Mouse (Mus musculus): Measurements from ENCODE around the gene Slc25a19. TPM values are rescaled to one million over a fixed set of nuclear protein-coding genes. Genes with fewer than 3 reads are reported as not detected.

The Slc25a19 gene
- polyA plus RNA-seq, 1 experiment from 2014 or later = 56.1 TPM

DNA sequence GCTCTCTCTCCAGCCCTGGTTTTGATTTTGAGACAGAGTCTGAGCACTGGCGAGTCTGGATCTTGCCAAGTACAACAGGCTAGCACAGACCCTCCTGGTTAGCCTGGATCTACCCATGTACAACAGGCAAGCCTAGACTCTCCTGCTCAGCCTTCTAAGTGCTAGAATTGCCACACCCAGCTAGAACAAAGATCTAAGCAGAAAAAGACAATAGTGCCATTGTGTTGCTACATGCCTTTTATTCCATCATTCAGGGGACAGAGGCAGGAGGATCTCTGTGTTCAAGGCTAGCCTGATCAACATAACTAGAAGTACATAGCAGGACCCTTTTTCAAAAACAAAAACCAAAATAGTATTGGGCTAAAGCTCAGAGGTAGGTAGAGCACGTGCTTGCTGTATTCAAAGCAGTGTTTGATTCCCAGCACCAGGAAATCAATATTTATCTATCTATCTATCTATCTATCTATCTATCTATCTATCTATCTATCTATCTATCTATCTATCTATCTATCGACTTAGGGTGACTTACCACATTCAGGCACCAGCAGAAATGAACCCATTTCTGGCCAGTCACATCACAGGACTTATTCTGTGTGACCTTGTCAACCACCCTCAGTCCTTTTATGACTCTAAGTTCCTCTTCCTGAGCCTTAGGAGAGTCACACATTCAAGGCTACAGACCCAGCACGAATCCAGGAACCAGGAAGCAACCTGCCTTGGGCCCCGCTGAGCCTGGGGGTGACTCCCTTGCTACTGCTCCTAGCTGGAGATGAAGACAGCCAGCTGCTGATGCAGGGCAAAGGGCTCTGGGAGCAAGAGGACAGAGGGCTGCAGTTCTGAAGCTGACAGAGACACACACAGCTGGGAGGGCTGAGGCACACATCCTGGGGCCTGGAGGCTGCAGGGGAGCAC is 10.7 kb upstream of the Slc25a19 start:
- 84% methylated on average over 5 of the region's 5 CpGs for WGBS

GRCm38 (mm10) chr11:115636960-115637359 is 8.9 kb upstream of the Slc25a19 start:
- no peak for ATAC-seq (replicated peaks)
- Histone ChIP-seq H3K4me3 (no peak overlapping the region), H3K27ac (replicated peaks) (no peak overlapping the region), H3K4me1 (no peaks in the 10 kb centered on the region), H3K36me3 (no peaks in the 10 kb centered on the region), H3K9me3 (no peaks in the 10 kb centered on the region), H3K27me3 (no peaks in the 10 kb centered on the region), H3K4me2 (replicated peaks) (no peak overlapping the region), H3K9ac (replicated peaks) (no peak overlapping the region)
- WGBS = 78% methylated on average over 3 of the region's 3 CpGs

More for the DNA sequence above, 10.7 kb upstream of the Slc25a19 start:
- Histone ChIP-seq H3K27me3 (no peaks in the 10 kb centered on the region), H3K9me3 (no peaks in the 10 kb centered on the region), H3K4me2 (replicated peaks) (no peak overlapping the region), H3K9ac (replicated peaks) (no peak overlapping the region), H3K27ac (replicated peaks) (no peak overlapping the region), H3K4me1 (no peaks in the 10 kb centered on the region), H3K4me3 (no peak overlapping the region), H3K36me3 (peaks cover 3% of the 10 kb centered on the region; the same call in 1 of the 2 replicates)
- no peak for ATAC-seq (replicated peaks)

GRCm38 (mm10) chr11:115635484-115635883 is 7.4 kb upstream of the Slc25a19 start:
- H3K9ac ChIP-seq (replicated peaks) = no peak overlapping the region

GRCm38 (mm10) chr11:115635041-115635440 is 6.9 kb upstream of the Slc25a19 start:
- no peak for ATAC-seq (replicated peaks)
- no peak overlapping the region for H3K27ac ChIP-seq (replicated peaks)
- no peaks in the 10 kb centered on the region for H3K4me1 ChIP-seq
- no peak overlapping the region for H3K4me3 ChIP-seq
- no peaks in the 10 kb centered on the region for H3K27me3 ChIP-seq
- H3K9ac ChIP-seq (replicated peaks) = no peak overlapping the region
- no peaks in the 10 kb centered on the region for H3K9me3 ChIP-seq
- H3K4me2 ChIP-seq (replicated peaks) = no peak overlapping the region
- H3K36me3 ChIP-seq = no peaks in the 10 kb centered on the region
- WGBS = 88% methylated on average over 8 of the region's 8 CpGs

More at GRCm38 (mm10) chr11:115635484-115635883, 7.4 kb upstream of the Slc25a19 start:
- H3K36me3 ChIP-seq = no peaks in the 10 kb centered on the region
- H3K27me3 ChIP-seq = no peaks in the 10 kb centered on the region
- no peak overlapping the region for H3K4me2 ChIP-seq (replicated peaks)
- no peak overlapping the region for H3K27ac ChIP-seq (replicated peaks)
- no peaks in the 10 kb centered on the region for H3K9me3 ChIP-seq
- H3K4me3 ChIP-seq = no peak overlapping the region
- H3K4me1 ChIP-seq = no peaks in the 10 kb centered on the region
- no peak for ATAC-seq (replicated peaks)
- WGBS = 73% methylated on average over 8 of the region's 8 CpGs

GRCm38 (mm10) chr11:115634109-115634508 is 6.0 kb upstream of the Slc25a19 start:
- H3K4me3 ChIP-seq = no peak overlapping the region
- WGBS = 95% methylated on average over 4 of the region's 4 CpGs
- H3K36me3 ChIP-seq = no peaks in the 10 kb centered on the region
- no peak for ATAC-seq (replicated peaks)
- no peaks in the 10 kb centered on the region for H3K4me1 ChIP-seq
- H3K27ac ChIP-seq (replicated peaks) = no peak overlapping the region
- H3K9me3 ChIP-seq = no peaks in the 10 kb centered on the region
- no peak overlapping the region for H3K9ac ChIP-seq (replicated peaks)
- no peak overlapping the region for H3K4me2 ChIP-seq (replicated peaks)
- H3K27me3 ChIP-seq = no peaks in the 10 kb centered on the region

DNA sequence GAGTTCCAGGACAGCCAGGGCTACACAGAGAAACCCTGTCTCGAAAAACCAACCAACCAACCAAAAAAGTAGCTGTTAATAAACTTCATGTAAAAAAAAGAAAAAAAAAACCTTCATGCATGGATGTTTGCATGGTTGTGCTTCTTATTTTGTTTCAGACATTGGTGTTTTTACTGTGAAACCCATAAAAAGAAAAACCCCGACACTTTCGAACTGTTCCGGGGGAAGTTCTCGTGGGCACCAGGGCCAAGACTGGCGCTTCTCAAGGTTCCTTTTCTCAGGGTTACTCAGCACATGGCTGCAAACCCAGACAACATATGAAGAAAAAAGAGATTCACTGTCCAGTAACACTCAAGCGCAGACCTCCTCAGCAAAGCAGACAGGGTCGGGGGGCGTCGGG is 4.8 kb upstream of the Slc25a19 start:
- no peak overlapping the region for H3K4me2 ChIP-seq (replicated peaks)
- no peak for ATAC-seq (replicated peaks)
- H3K4me1 ChIP-seq = peaks cover 5% of the 10 kb centered on the region; the same call in 1 of the 2 replicates
- no peaks in the 10 kb centered on the region for H3K36me3 ChIP-seq
- 86% methylated on average over 10 of the region's 10 CpGs for WGBS
- H3K9ac ChIP-seq (replicated peaks) = no peak overlapping the region
- no peak overlapping the region for H3K4me3 ChIP-seq
- H3K27ac ChIP-seq (replicated peaks) = no peak overlapping the region
- no peaks in the 10 kb centered on the region for H3K9me3 ChIP-seq
- H3K27me3 ChIP-seq = no peaks in the 10 kb centered on the region

GRCm38 (mm10) chr11:115632247-115632646 is 4.2 kb upstream of the Slc25a19 start:
- H3K9me3 ChIP-seq = no peaks in the 10 kb centered on the region
- ATAC-seq (replicated peaks) = no peak
- H3K27me3 ChIP-seq = no peaks in the 10 kb centered on the region
- H3K9ac ChIP-seq (replicated peaks) = no peak overlapping the region
- no peak overlapping the region for H3K4me3 ChIP-seq
- H3K4me1 ChIP-seq = peaks cover 10% of the 10 kb centered on the region
- H3K4me2 ChIP-seq (replicated peaks) = no peak overlapping the region
- no peaks in the 10 kb centered on the region for H3K36me3 ChIP-seq
- no peak overlapping the region for H3K27ac ChIP-seq (replicated peaks)
- WGBS = 76% methylated on average over 7 of the region's 7 CpGs

DNA sequence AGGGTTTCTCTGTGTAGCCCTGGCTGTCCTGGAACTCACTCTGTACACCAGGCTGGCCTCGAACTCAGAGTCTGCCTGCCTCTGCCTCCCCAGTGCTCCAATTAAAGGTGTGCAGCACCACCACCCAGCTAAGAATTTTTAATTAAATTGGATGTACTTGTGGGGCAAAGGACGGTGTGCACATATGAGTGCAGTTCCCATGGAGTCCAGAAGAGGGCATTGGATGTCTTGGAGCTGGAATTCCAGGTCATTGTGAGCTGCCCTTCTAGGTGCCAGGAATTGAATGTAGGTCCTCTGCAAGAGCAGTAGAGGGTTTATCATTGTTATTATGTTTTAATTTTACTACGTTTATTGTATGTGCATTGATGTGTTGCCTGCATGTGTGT is 3.4 kb upstream of the Slc25a19 start:
- no peak overlapping the region for H3K4me3 ChIP-seq
- H3K27ac ChIP-seq (replicated peaks) = no peak overlapping the region
- no peak overlapping the region for H3K4me2 ChIP-seq (replicated peaks)
- no peaks in the 10 kb centered on the region for H3K36me3 ChIP-seq
- 13% methylated on average over 3 of the region's 3 CpGs for WGBS
- no peak overlapping the region for H3K9ac ChIP-seq (replicated peaks)
- no peaks in the 10 kb centered on the region for H3K27me3 ChIP-seq
- no peak for ATAC-seq (replicated peaks)
- peaks cover 17% of the 10 kb centered on the region for H3K4me1 ChIP-seq
- no peaks in the 10 kb centered on the region for H3K9me3 ChIP-seq

DNA sequence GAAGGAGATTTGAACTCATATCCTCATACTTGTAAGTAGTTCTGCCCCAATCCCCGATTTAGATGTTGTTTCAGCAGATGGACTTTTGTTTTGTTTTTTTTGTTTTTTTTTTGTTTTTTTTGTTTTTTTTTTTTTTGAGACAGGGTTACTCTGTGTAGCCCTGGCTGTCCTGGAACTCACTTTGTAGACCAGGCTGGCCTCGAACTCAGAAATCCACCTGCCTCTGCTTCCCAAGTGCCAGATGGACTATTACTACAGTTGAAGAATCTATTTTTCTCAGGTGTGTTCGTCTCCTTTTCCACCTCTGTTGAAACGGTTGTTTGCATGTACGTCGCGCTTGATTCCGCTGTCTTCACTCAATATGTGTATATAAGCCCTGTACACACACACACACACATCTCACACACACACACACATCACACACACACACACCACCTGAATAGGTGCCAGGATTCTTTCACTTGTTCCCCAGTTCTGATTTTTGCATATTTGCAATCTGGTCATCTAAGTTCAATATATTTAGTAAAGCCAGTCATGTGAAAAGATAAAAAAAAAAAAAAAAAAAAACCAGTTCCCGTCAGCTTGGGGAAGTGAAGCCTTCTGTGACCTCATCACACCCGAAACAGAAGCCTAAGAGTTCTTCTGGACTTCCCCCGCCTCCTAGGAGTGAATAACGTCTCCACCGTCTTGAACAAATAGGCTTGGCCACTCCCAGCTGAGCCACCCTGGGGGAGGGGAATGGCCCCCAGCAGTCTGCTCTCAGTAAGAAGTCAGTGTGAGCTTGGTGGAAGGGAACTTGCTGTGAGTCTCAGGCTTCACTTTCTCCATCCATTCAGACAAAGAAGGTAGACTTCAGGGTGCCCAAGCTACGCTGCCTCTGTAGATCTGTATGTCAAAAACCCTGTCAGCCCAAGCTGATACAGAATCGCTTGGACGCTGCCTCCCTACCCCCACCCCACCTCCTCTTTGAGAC is 2.7 kb upstream of the Slc25a19 start:
- no peak overlapping the region for H3K9ac ChIP-seq (replicated peaks)

DNA sequence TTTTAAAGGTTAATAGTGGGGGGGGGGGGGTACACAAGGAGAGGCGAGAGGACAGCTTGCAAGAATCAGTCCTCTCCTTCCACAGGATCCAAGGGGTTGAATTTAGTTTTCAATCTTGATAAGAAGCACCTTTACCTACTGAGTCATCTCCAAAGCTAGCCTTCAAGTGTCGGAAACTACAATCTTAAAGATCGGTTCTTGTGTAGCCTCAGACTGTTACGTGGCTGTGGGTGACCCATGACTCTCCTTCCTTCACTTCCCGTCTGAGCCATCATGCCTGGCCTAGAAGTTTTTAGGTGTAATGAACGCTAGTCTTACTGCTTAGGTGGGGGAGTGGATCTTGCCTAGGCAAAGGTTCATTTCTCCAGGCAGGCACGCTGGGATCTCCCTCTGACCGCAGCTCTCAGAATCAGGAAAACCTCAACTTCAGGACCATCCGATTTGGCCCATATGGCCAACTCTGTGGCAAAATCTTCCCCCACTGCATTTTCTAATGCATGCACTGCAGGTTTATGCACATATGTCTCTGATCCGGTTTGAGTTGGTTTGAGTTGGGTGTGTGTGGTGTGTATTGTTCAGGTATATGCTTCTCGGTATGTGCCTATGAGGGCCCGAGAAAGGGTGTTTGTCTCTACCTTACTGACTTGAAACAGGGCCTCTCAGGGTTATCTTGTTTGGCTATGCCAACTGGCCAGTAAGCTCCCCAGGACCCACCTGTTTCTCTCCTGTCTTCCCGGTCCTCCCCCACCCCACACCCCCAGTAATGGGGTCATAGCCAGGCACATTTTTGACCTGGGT is 1.8 kb upstream of the Slc25a19 start:
- Histone ChIP-seq H3K4me1 (peaks cover 23% of the 10 kb centered on the region), H3K36me3 (no peaks in the 10 kb centered on the region), H3K27me3 (no peaks in the 10 kb centered on the region), H3K4me3 (no peak overlapping the region), H3K4me2 (replicated peaks) (no peak overlapping the region), H3K27ac (replicated peaks) (no peak overlapping the region), H3K9ac (replicated peaks) (no peak overlapping the region), H3K9me3 (no peaks in the 10 kb centered on the region)
- ATAC-seq (replicated peaks) = no peak
- 91% methylated on average over 13 of the region's 13 CpGs for WGBS

More for the DNA sequence above, 2.7 kb upstream of the Slc25a19 start:
- peaks cover 23% of the 10 kb centered on the region for H3K4me1 ChIP-seq
- 50% methylated on average over 16 of the region's 16 CpGs for WGBS
- no peak for ATAC-seq (replicated peaks)
- no peak overlapping the region for H3K4me2 ChIP-seq (replicated peaks)
- no peak overlapping the region for H3K27ac ChIP-seq (replicated peaks)
- no peaks in the 10 kb centered on the region for H3K9me3 ChIP-seq
- H3K36me3 ChIP-seq = no peaks in the 10 kb centered on the region
- no peak overlapping the region for H3K4me3 ChIP-seq
- H3K27me3 ChIP-seq = no peaks in the 10 kb centered on the region

- Histone ChIP-seq H3K4me1 (peaks cover 23% of the 10 kb centered on the region), H3K9ac (replicated peaks) (peak overlapping the region; percentile 19), H3K4me3 (peak overlapping the region; percentile 76), H3K9me3 (no peaks in the 10 kb centered on the region), H3K36me3 (no peaks in the 10 kb centered on the region), H3K4me2 (replicated peaks) (peak overlapping the region; percentile 71), H3K27ac (replicated peaks) (peak overlapping the region; percentile 46; the same call in 1 of the 2 replicates), H3K27me3 (no peaks in the 10 kb centered on the region)
- 52% methylated on average over 13 of the region's 13 CpGs for WGBS
- peak; percentile 30 for ATAC-seq (replicated peaks)
These were observed 488 bp upstream of the Slc25a19 start for GRCm38 (mm10) chr11:115628465-115629101.
